Mouse (Mus musculus) hematopoietic stem cell, adult 5-6 weeks (primary cell): Measurements from ENCODE around the gene Gm6583. TPM values are rescaled to one million over a fixed set of nuclear protein-coding genes. Genes with fewer than 3 reads are reported as not detected.

ENCODE experiments used
- ATAC-seq, 2 experiments: fragments of 125-278 bp in 1 of 2; replicated peaks in 1 of 2; 2 replicates each; pipeline ENCODE4 v1.8.0; 2016 to 2017; ENCODE audit warnings: inconsistent platforms in 2 of 2, mild to moderate bottlenecking in 2 of 2, moderate number of reproducible peaks in 2 of 2, low read depth in 1 of 2, moderate TSS enrichment in 1 of 2; ENCODE audit not compliant: low FRiP score in 2 of 2, poor library complexity in 2 of 2, severe bottlenecking in 2 of 2, insufficient read depth in 1 of 2, low TSS enrichment in 1 of 2
- total RNA-seq: library from RNA; stranded (forward); fragments of 172-1452, 232-1000 nt; gene quantifications from 2 replicates; pipeline ENCODE4 v1.2.3, GENCODE M21; 2017

The Gm6583 gene
- not detected in 2 replicates for total RNA-seq

- ATAC-seq: no peak
Observed at GRCm38 (mm10) chr5:112355910-112356309, at the start of gene Gm6583. TSS of gene Gm6583 (minus strand) at chr5:112356033.

- no peak for ATAC-seq
Observed at GRCm38 (mm10) chr5:112402437-112402836, 46.6 kb upstream of the Gm6583 start.

GRCm38 (mm10) chr5:112399284-112399683, 43.5 kb upstream of the Gm6583 start:
- ATAC-seq: no peak

- no peak for ATAC-seq
Observed at GRCm38 (mm10) chr5:112396066-112396465, 40.2 kb upstream of the Gm6583 start.

GRCm38 (mm10) chr5:112394779-112395443, 39.1 kb upstream of the Gm6583 start, which contains the start of gene Asphd2:
TSS of gene Asphd2 (minus strand) at chr5:112394866.
- ATAC-seq: peak in 1 of 2 experiments; percentile 30; a peak in 1 of 4 replicates

GRCm38 (mm10) chr5:112394415-112394763, 38.6 kb upstream of the Gm6583 start:
- ATAC-seq: no peak

- no peak for ATAC-seq
Observed at GRCm38 (mm10) chr5:112393741-112394414, 38.0 kb upstream of the Gm6583 start.

- ATAC-seq: no peak
Observed at GRCm38 (mm10) chr5:112391676-112392323, 36.0 kb upstream of the Gm6583 start.

GRCm38 (mm10) chr5:112391002-112391401, 35.2 kb upstream of the Gm6583 start:
- no peak for ATAC-seq

GRCm38 (mm10) chr5:112389352-112389751, 33.5 kb upstream of the Gm6583 start:
- no peak for ATAC-seq

GRCm38 (mm10) chr5:112385973-112386372, 30.1 kb upstream of the Gm6583 start:
- no peak for ATAC-seq

- ATAC-seq: peak; percentile 78 to 84
Observed at GRCm38 (mm10) chr5:112384805-112385472, 29.1 kb upstream of the Gm6583 start.

GRCm38 (mm10) chr5:112382641-112383330, 27.0 kb upstream of the Gm6583 start:
- no peak for ATAC-seq

- no peak for ATAC-seq
Observed at GRCm38 (mm10) chr5:112382042-112382441, 26.2 kb upstream of the Gm6583 start.

- no peak for ATAC-seq
Observed at GRCm38 (mm10) chr5:112381154-112381553, 25.3 kb upstream of the Gm6583 start.

GRCm38 (mm10) chr5:112378716-112379115, 22.9 kb upstream of the Gm6583 start:
- no peak for ATAC-seq

GRCm38 (mm10) chr5:112377380-112377779, 21.5 kb upstream of the Gm6583 start:
- ATAC-seq: no peak
